22 mouse cellular contexts compared by ENCODE assay signal in genomic region chr10:24640186-24640875, GRCm38 (mm10). TPM values are rescaled to one million over a fixed set of nuclear protein-coding genes. Genes with fewer than 3 reads are reported as not detected.
A peak's percentile ranks its signal among the peaks of the same experiment; 100 is the strongest.
DNase-seq lines count a peak whose midpoint lies in the region; ATAC-seq and TF ChIP-seq lines count a peak whose summit lies in the region.
"Had no signal": no experiment of that assay in that cellular context is flagged by ENCODE, and none has a peak within 500 bp of the region (broad histone marks: within the 10 kb centered on the region; RNA-seq: fewer than 3 reads in every experiment).

No protein-coding gene starts in this region.

- peaks cover 26% of the 10 kb centered on the region; the same call in 1 of the 2 replicates for H3K4me1 ChIP-seq in spleen, adult 2 months (ENCODE audit: control insufficient read depth, insufficient read depth, insufficient read length)
- H3K4me1 ChIP-seq: midbrain, embryonic 12.5 days had no signal

- H3K4me3 ChIP-seq in spleen, adult 2 months (ENCODE audit: extremely low read depth, insufficient read depth, insufficient read length): no peak overlapping the region
- no peak overlapping the region for H3K4me3 ChIP-seq in layer of hippocampus, adult 2 months
- H3K4me3 ChIP-seq: embryonic facial prominence, embryonic 10.5 days; forebrain, embryonic 15.5 days; left cerebral cortex, adult 2 months; lung, embryonic 15.5 days; midbrain, embryonic 12.5 days; stomach, embryonic 15.5 days had no signal

- peak overlapping the region; percentile 75 for H3K27ac ChIP-seq in spleen, adult 2 months (ENCODE audit: insufficient read depth, low read length)
- no peak overlapping the region for H3K27ac ChIP-seq in layer of hippocampus, adult 2 months
- H3K27ac ChIP-seq: embryonic facial prominence, embryonic 10.5 days; forebrain, embryonic 15.5 days; left cerebral cortex, adult 2 months; liver, embryonic 14.5 days; lung, embryonic 15.5 days; midbrain, embryonic 12.5 days had no signal

- peak in 1 of 2 experiments; percentile 38 for DNase-seq in spleen, adult 2 months (ENCODE audit: low read depth in 1 of 2, low spot score in 2 of 2)
- DNase-seq in spleen, adult 12 weeks (ENCODE audit: low spot score): no peak
- DNase-seq in CD4-positive helper T cell, adult 2 months (ENCODE audit: low read depth, low spot score): peak; percentile 85
- DNase-seq in naive thymus-derived CD4-positive, alpha-beta T cell, adult 2 months (ENCODE audit: low read depth): peak; percentile 90
- no peak for DNase-seq in kidney, adult 9 months
- no peak for DNase-seq in layer of hippocampus, adult 2 months (ENCODE audit: low spot score in 2 of 2)
- DNase-seq: adrenal gland, postnatal 25 days; cerebellum, postnatal 10 days; gastrocnemius, postnatal 10 days; retina, postnatal 1 day had no signal

- WGBS in spleen, adult 2 months: 46% methylated on average over 6 of the region's 6 CpGs

- H3K36me3 ChIP-seq in spleen, adult 2 months (ENCODE audit: control insufficient read depth, insufficient read depth, low read length): 0 out of 2 replicates have a peak, but pooled peaks cover 1% of the 10 kb centered on the region
- H3K36me3 ChIP-seq: embryonic facial prominence, embryonic 10.5 days; forebrain, embryonic 15.5 days; lung, embryonic 15.5 days; midbrain, embryonic 12.5 days; stomach, embryonic 15.5 days had no signal

- TF ChIP-seq POLR2A in spleen, adult 2 months (IDR thresholded peaks at IDR 0.05; ENCODE audit: low read depth, low read length): no peak

- TF ChIP-seq CTCF in spleen, adult 2 months (IDR thresholded peaks at IDR 0.05; ENCODE audit: extremely low read depth, insufficient read depth, insufficient read length, insufficient replicate concordance): no peak
- TF ChIP-seq CTCF in layer of hippocampus, adult 2 months (conservative IDR thresholded peaks at IDR 0.05): no peak

- H3K27me3 ChIP-seq in spleen, adult 2 months (ENCODE audit: control insufficient read depth, insufficient read depth, low read length): no peaks in the 10 kb centered on the region
- H3K27me3 ChIP-seq: forebrain, embryonic 15.5 days; lung, embryonic 15.5 days; midbrain, embryonic 12.5 days; stomach, embryonic 15.5 days had no signal

- ATAC-seq in granulocyte monocyte progenitor cell, adult 5-6 weeks (replicated peaks; ENCODE audit: poor library complexity, severe bottlenecking): peak; percentile 34; the same call in 1 of the 2 replicates
- ATAC-seq: forebrain, embryonic 15.5 days; hindbrain, embryonic 16.5 days; intestine, postnatal 0 days had no signal

RNA-seq across cellular contexts. Expression of gene Ccn2, which starts 45.1 kb away (rescaled TPM):
- polyA plus RNA-seq in spleen, adult 2 months (2012; rRNA removed): 108 TPM in 2 replicates
- total RNA-seq in granulocyte monocyte progenitor cell, adult 5-6 weeks (2014; fragmentation: Nextera tagmentation): not detected in 2 replicates
- total RNA-seq in granulocyte monocyte progenitor cell, adult 5-6 weeks (2017): not detected in 2 replicates
- 1 to 10 TPM; 8.5 to 9.7 TPM for total RNA-seq in layer of hippocampus, adult 2 months (2021)
- total RNA-seq: hematopoietic stem cell, adult 5-6 weeks; monocyte, adult 5-6 weeks had no signal

Comparison
In these comparisons a context has a peak if more than half of its experiments do, and no peak if none do; other contexts are left out.
1. DNase-seq: peak in CD4-positive helper T cell, adult 2 months (single experiment) and naive thymus-derived CD4-positive, alpha-beta T cell, adult 2 months (single experiment); none in spleen, adult 12 weeks (single experiment), kidney, adult 9 months (single experiment) and layer of hippocampus, adult 2 months (0 of 2).
2. RNA of gene Ccn2, which starts 45.1 kb away (total RNA-seq): 8.5 to 9.7 TPM in layer of hippocampus, adult 2 months; not detected in granulocyte monocyte progenitor cell, adult 5-6 weeks; every median in the first group is over 4 times any median in the second.